Mouse (Mus musculus): Measurements from ENCODE around the gene Traf3. TPM values are rescaled to one million over a fixed set of nuclear protein-coding genes. Genes with fewer than 3 reads are reported as not detected.
A peak's percentile ranks its signal among the peaks of the same experiment; 100 is the strongest.

Traf3 gene
- polyA plus RNA-seq, 1 experiment from 2014 or later, result 13.8 TPM

GRCm38 (mm10) chr12:111265212-111265611 lies 99.0 kb downstream of the Traf3 start:
- no peaks in the 10 kb centered on the region for H3K9me3 ChIP-seq
- H3K27me3 ChIP-seq, result peaks cover 21% of the 10 kb centered on the region
- H3K36me3 ChIP-seq, result peaks cover 41% of the 10 kb centered on the region
- ATAC-seq (ENCODE audit: insufficient number of reproducible peaks, insufficient read depth, low FRiP score, low TSS enrichment, low read depth), result no peak
- H3K4me1 ChIP-seq (replicated peaks), result no peaks in the 10 kb centered on the region
- WGBS, result 65% methylated on average over 5 of the region's 5 CpGs
- H3K4me3 ChIP-seq (replicated peaks), result no peak overlapping the region
- H3K9ac ChIP-seq (replicated peaks), result no peak overlapping the region
- H3K4me2 ChIP-seq, result no peak overlapping the region
- H3K27ac ChIP-seq, result no peak overlapping the region

GRCm38 (mm10) chr12:111266592-111266991 lies 100.4 kb downstream of the Traf3 start:
- no peak overlapping the region for H3K9ac ChIP-seq (replicated peaks)
- H3K27ac ChIP-seq, result no peak overlapping the region
- H3K4me1 ChIP-seq (replicated peaks), result peaks cover 8% of the 10 kb centered on the region
- H3K36me3 ChIP-seq, result peaks cover 27% of the 10 kb centered on the region
- peaks cover 35% of the 10 kb centered on the region for H3K27me3 ChIP-seq
- no peak overlapping the region for H3K4me2 ChIP-seq
- 82% methylated on average over 12 of the region's 12 CpGs for WGBS
- no peak for ATAC-seq (ENCODE audit: insufficient number of reproducible peaks, insufficient read depth, low FRiP score, low TSS enrichment, low read depth)
- no peak overlapping the region for H3K4me3 ChIP-seq (replicated peaks)
- H3K9me3 ChIP-seq, result no peaks in the 10 kb centered on the region

- peaks cover 11% of the 10 kb centered on the region for H3K4me1 ChIP-seq (replicated peaks)
- H3K36me3 ChIP-seq, result peaks cover 19% of the 10 kb centered on the region
- WGBS, result 65% methylated on average over 4 of the region's 4 CpGs
- no peaks in the 10 kb centered on the region for H3K9me3 ChIP-seq
- H3K9ac ChIP-seq (replicated peaks), result no peak overlapping the region
- ATAC-seq (ENCODE audit: insufficient number of reproducible peaks, insufficient read depth, low FRiP score, low TSS enrichment, low read depth), result no peak
- H3K27me3 ChIP-seq, result peaks cover 47% of the 10 kb centered on the region
- no peak overlapping the region for H3K4me2 ChIP-seq
- no peak overlapping the region for H3K27ac ChIP-seq
- H3K4me3 ChIP-seq (replicated peaks), result no peak overlapping the region
These were observed 101.6 kb downstream of the Traf3 start for GRCm38 (mm10) chr12:111267673-111268325.

GRCm38 (mm10) chr12:111270629-111271277 lies 104.6 kb downstream of the Traf3 start, which contains the start of gene Amn:
Amn (plus strand) TSS chr12:111271095.
- Histone ChIP-seq H3K4me2 (peak within 1 kb of the TSS; percentile 32), H3K36me3 (0 out of 2 replicates have a peak, but pooled peaks cover 4% of the 10 kb centered on the region), H3K9me3 (no peaks in the 10 kb centered on the region), H3K4me3 (replicated peaks) (peak within 1 kb of the TSS; percentile 17), H3K4me1 (replicated peaks) (peaks cover 30% of the 10 kb centered on the region), H3K27ac (no peak within 1 kb of the TSS), H3K27me3 (peaks cover 77% of the 10 kb centered on the region), H3K9ac (replicated peaks) (no peak within 1 kb of the TSS)
- WGBS, result 36% methylated on average over 25 of the region's 25 CpGs
- no peak for ATAC-seq (ENCODE audit: insufficient number of reproducible peaks, insufficient read depth, low FRiP score, low TSS enrichment, low read depth)

GRCm38 (mm10) chr12:111271406-111271805 lies 105.2 kb downstream of the Traf3 start:
- Histone ChIP-seq H3K4me3 (replicated peaks) (peak overlapping the region; percentile 17; the same call in 1 of the 2 replicates), H3K4me1 (replicated peaks) (peaks cover 31% of the 10 kb centered on the region), H3K27me3 (peaks cover 83% of the 10 kb centered on the region), H3K9ac (replicated peaks) (no peak overlapping the region), H3K27ac (no peak overlapping the region), H3K36me3 (0 out of 2 replicates have a peak, but pooled peaks cover 4% of the 10 kb centered on the region), H3K9me3 (no peaks in the 10 kb centered on the region), H3K4me2 (peak overlapping the region; percentile 32)
- 8% methylated on average over 28 of the region's 28 CpGs for WGBS
- no peak for ATAC-seq (ENCODE audit: insufficient number of reproducible peaks, insufficient read depth, low FRiP score, low TSS enrichment, low read depth)

GRCm38 (mm10) chr12:111271966-111272365 lies 105.8 kb downstream of the Traf3 start:
- ATAC-seq (ENCODE audit: insufficient number of reproducible peaks, insufficient read depth, low FRiP score, low TSS enrichment, low read depth), result no peak
- no peaks in the 10 kb centered on the region for H3K9me3 ChIP-seq
- H3K27me3 ChIP-seq, result peaks cover 89% of the 10 kb centered on the region
- no peak overlapping the region for H3K27ac ChIP-seq
- peak overlapping the region; percentile 17; the same call in 1 of the 2 replicates for H3K4me3 ChIP-seq (replicated peaks)
- WGBS, result 12% methylated on average over 8 of the region's 8 CpGs
- H3K4me2 ChIP-seq, result peak overlapping the region; percentile 32; the same call in 1 of the 2 replicates
- H3K4me1 ChIP-seq (replicated peaks), result peaks cover 31% of the 10 kb centered on the region
- H3K9ac ChIP-seq (replicated peaks), result no peak overlapping the region
- 0 out of 2 replicates have a peak, but pooled peaks cover 4% of the 10 kb centered on the region for H3K36me3 ChIP-seq

- WGBS, result 21% methylated on average over 12 of the region's 12 CpGs
These were observed 106.2 kb downstream of the Traf3 start for GRCm38 (mm10) chr12:111272420-111272819.

GRCm38 (mm10) chr12:111274006-111274405 lies 107.8 kb downstream of the Traf3 start:
- H3K27ac ChIP-seq, result no peak overlapping the region
- peak overlapping the region; percentile 44 for H3K4me3 ChIP-seq (replicated peaks)
- peaks cover 6% of the 10 kb centered on the region for H3K9me3 ChIP-seq
- H3K9ac ChIP-seq (replicated peaks), result peak overlapping the region; percentile 45
- ATAC-seq (ENCODE audit: insufficient number of reproducible peaks, insufficient read depth, low FRiP score, low TSS enrichment, low read depth), result no peak
- peaks cover 31% of the 10 kb centered on the region for H3K4me1 ChIP-seq (replicated peaks)
- peaks cover 87% of the 10 kb centered on the region for H3K27me3 ChIP-seq
- peak overlapping the region; percentile 83 for H3K4me2 ChIP-seq
- 3% methylated on average over 28 of the region's 28 CpGs for WGBS
- H3K36me3 ChIP-seq, result no peaks in the 10 kb centered on the region

More at GRCm38 (mm10) chr12:111272420-111272819, 106.2 kb downstream of the Traf3 start:
- ATAC-seq (ENCODE audit: insufficient number of reproducible peaks, insufficient read depth, low FRiP score, low TSS enrichment, low read depth), result no peak
- Histone ChIP-seq H3K27me3 (peaks cover 93% of the 10 kb centered on the region), H3K4me3 (replicated peaks) (no peak overlapping the region), H3K9me3 (no peaks in the 10 kb centered on the region), H3K4me2 (no peak overlapping the region), H3K9ac (replicated peaks) (no peak overlapping the region), H3K27ac (no peak overlapping the region), H3K4me1 (replicated peaks) (peaks cover 31% of the 10 kb centered on the region), H3K36me3 (0 out of 2 replicates have a peak, but pooled peaks cover 4% of the 10 kb centered on the region)

GRCm38 (mm10) chr12:111274447-111275149 lies 108.4 kb downstream of the Traf3 start:
- no peak for ATAC-seq (ENCODE audit: insufficient number of reproducible peaks, insufficient read depth, low FRiP score, low TSS enrichment, low read depth)
- Histone ChIP-seq H3K36me3 (no peaks in the 10 kb centered on the region), H3K4me1 (replicated peaks) (peaks cover 31% of the 10 kb centered on the region), H3K27me3 (peaks cover 82% of the 10 kb centered on the region), H3K4me2 (peak overlapping the region; percentile 83), H3K9ac (replicated peaks) (peak overlapping the region; percentile 45), H3K9me3 (peaks cover 9% of the 10 kb centered on the region), H3K27ac (no peak overlapping the region), H3K4me3 (replicated peaks) (peak overlapping the region; percentile 44)
- 4% methylated on average over 80 of the region's 80 CpGs for WGBS

- ATAC-seq (ENCODE audit: insufficient number of reproducible peaks, insufficient read depth, low FRiP score, low TSS enrichment, low read depth), result no peak
- no peak overlapping the region for H3K27ac ChIP-seq
- H3K4me1 ChIP-seq (replicated peaks), result peaks cover 31% of the 10 kb centered on the region
- H3K4me2 ChIP-seq, result peak overlapping the region; percentile 83
- H3K9me3 ChIP-seq, result peaks cover 9% of the 10 kb centered on the region
- WGBS, result under 1% methylated on average over 57 of the region's 58 CpGs
- peak overlapping the region; percentile 37; the same call in 1 of the 2 replicates for H3K9ac ChIP-seq (replicated peaks)
- H3K27me3 ChIP-seq, result peaks cover 75% of the 10 kb centered on the region
- peak overlapping the region; percentile 44 for H3K4me3 ChIP-seq (replicated peaks)
- H3K36me3 ChIP-seq, result no peaks in the 10 kb centered on the region
These were observed 109.1 kb downstream of the Traf3 start for GRCm38 (mm10) chr12:111275150-111275841.

Measured in limb, embryonic 12.5 days (tissue).